Mouse (Mus musculus) neural tube, embryonic 12.5 days (tissue): ENCODE results near the gene Hes2. TPM values are rescaled to one million over a fixed set of nuclear protein-coding genes. Genes with fewer than 3 reads are reported as not detected.

Source experiments
- ATAC-seq: fragments of 200-750 bp; cut with Nextera tagmentation; 2 replicates; pipeline ENCODE4 v1.8.0; 2017; ENCODE audit warnings: low read depth, mild to moderate bottlenecking, moderate TSS enrichment, moderate library complexity; ENCODE audit not compliant: low FRiP score
- H3K27ac ChIP-seq: fragments of 300-500 bp; sonication (generic); 2 replicates; pipeline ENCODE4 v1.5.1; 2016
- H3K27me3 ChIP-seq: fragments of 300-500 bp; sonication (generic); replicated peaks from 2 replicates; pipeline ENCODE4 v1.6.1; 2016; ENCODE audit warnings: mild to moderate bottlenecking
- H3K36me3 ChIP-seq: fragments of 300-500 bp; sonication (generic); 2 replicates; pipeline ENCODE4 v1.6.1; 2016; ENCODE audit warnings: mild to moderate bottlenecking
- H3K4me1 ChIP-seq: fragments of 300-500 bp; sonication (generic); 2 replicates; pipeline ENCODE4 v1.6.1; 2016
- H3K4me2 ChIP-seq: fragments of 300-500 bp; sonication (generic); replicated peaks from 2 replicates; pipeline ENCODE4 v1.6.1; 2016; ENCODE audit warnings: mild to moderate bottlenecking
- H3K4me3 ChIP-seq: fragments of 300-500 bp; sonication (generic); 2 replicates; pipeline ENCODE4 v1.5.1; 2016
- H3K9ac ChIP-seq: fragments of 300-500 bp; sonication (generic); 2 replicates; pipeline ENCODE4 v1.6.1; 2016; ENCODE audit warnings: mild to moderate bottlenecking
- H3K9me3 ChIP-seq: fragments of 300-500 bp; sonication (generic); 2 replicates; pipeline ENCODE4 v1.6.1; 2016; ENCODE audit warnings: mild to moderate bottlenecking
- WGBS: fragments of 180-500 bp; shearing (Covaris S2); methylation state at CpG from one replicate; pipeline ENCODE4 v1.1.7; 2016; 5-methylcytosine and 5-hydroxymethylcytosine counted together
- polyA plus RNA-seq: library from polyadenylated mRNA; unstranded; fragments of >200 nt; fragmentation: Nextera tagmentation; extraction: Ambion mirVana; gene quantifications from 2 replicates; pipeline ENCODE4 v1.2.1, GENCODE M21; 2016

The Hes2 gene
- polyA plus RNA-seq = 0.24 and 1.7 TPM in 2 replicates

DNA sequence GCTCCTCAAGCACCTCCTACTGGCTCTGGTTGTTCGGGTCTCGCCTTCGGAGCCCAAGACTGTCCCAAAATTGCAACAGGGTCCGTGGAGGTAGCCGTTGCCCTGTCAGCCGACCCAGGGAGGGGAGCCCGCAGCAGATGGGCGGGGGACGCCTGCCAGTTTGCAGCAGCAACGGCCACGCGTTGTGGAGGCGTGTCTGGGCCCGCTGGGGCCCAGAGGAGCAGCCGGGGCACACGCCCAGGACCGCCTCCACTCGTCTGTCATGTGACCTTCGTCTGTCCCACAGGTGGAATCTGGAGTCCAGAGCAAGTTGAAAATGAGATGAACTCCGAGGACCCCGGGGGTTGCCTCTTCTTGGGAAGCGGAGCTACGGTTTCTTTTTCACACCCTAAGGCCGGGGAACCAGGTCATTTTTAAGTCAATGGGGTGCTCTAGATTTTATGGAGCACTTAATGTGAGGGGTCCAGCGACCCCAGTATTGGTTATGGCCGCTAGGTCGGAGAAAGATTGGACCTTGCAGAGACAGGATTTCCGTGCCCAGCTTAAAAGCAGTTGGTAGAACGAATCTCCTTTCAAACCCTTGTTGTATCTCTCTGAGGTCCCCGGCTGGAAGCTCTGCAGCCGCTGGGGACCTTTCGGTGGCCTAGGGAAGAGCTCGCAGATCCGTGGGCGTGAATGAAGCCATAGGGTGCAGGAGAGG is at the start of gene Hes2:
Gene Hes2, plus strand, starts transcription at position 283 of the 700 bp plus-strand sequence.
- Histone ChIP-seq H3K27ac (no peak within 1 kb of the TSS), H3K36me3 (no peaks in the 10 kb centered on the region), H3K9ac (0 out of 2 replicates have a peak within 1 kb of the TSS, but pooled peaks have one; percentile 8), H3K27me3 (peaks cover 80% of the 10 kb centered on the region), H3K4me3 (peak within 1 kb of the TSS; percentile 18; the same call in 1 of the 2 replicates), H3K4me1 (peaks cover 12% of the 10 kb centered on the region), H3K4me2 (peak within 1 kb of the TSS; percentile 40), H3K9me3 (no peaks in the 10 kb centered on the region)
- no peak for ATAC-seq
- WGBS = 3% methylated on average over 35 of the region's 35 CpGs

DNA sequence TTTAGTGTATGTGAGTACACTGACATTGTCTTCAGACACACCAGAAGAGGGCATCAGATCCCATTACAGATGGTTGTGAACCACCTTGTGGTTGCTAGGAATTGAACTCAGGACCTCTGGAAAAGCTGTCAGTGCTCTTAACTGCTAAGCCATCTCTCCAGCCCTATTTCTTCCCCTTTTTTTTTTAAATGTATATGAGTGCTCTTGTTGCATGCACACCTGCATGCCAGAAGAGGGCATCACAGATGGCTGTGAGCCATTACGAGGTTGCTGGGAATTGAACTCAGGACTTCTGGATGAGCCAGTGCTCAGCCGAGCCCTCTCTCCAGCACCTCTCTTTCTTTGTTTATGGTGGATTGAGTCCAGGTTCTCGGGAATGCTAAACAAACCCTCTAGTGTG is 49.2 kb upstream of the Hes2 start:
- ATAC-seq = no peak
- Histone ChIP-seq H3K9me3 (no peaks in the 10 kb centered on the region), H3K27ac (no peak overlapping the region), H3K4me1 (peaks cover 18% of the 10 kb centered on the region), H3K9ac (no peak overlapping the region), H3K4me2 (no peak overlapping the region), H3K27me3 (peaks cover 26% of the 10 kb centered on the region), H3K4me3 (no peak overlapping the region), H3K36me3 (peaks cover 19% of the 10 kb centered on the region; the same call in 1 of the 2 replicates)
- 91% methylated on average over 3 of the region's 3 CpGs for WGBS

DNA sequence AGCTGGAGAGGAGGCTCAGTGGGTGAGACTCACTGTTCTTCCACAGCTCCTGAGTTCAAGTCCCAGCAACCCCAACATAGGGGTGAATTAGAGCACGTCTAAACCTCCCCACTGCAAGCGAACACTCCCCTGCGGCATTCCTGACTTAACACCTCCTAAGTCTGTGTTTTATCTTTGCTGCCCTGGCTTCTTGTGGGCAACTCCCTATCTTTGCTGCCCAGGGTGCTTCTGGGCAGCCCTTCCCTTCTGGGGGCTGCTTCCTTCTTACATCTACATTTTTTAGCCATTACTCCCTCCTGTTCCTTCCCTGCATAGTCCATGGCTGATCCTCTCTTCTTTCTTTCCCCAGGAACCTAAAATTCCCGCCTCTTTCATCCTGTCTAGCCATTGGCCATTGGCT is 48.0 kb upstream of the Hes2 start:
- no peak overlapping the region for H3K4me2 ChIP-seq
- ATAC-seq = no peak
- H3K27me3 ChIP-seq = peaks cover 38% of the 10 kb centered on the region
- H3K9me3 ChIP-seq = no peaks in the 10 kb centered on the region
- peaks cover 20% of the 10 kb centered on the region for H3K4me1 ChIP-seq
- no peak overlapping the region for H3K27ac ChIP-seq
- no peak overlapping the region for H3K9ac ChIP-seq
- no peak overlapping the region for H3K4me3 ChIP-seq
- peaks cover 19% of the 10 kb centered on the region; the same call in 1 of the 2 replicates for H3K36me3 ChIP-seq
- 81% methylated on average over 4 of the region's 4 CpGs for WGBS

DNA sequence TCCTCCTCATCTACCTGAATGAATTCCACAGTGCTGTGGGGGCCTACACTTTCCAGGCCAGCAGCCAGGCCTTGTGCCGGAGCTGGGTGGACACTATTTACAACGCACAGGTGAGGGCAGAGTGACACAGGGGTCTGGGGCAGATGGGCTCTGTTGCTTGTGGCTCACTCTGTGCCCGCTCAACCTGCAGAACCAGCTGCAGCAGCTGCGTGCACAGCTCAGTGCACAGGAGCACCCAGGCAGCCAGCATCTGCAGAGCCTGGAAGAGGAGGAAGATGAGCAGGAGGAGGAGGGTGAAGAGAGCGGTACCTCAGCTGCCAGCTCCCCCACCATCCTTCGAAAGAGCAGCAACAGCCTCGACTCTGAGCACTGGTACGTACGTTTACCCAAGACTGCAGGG is 46.3 kb upstream of the Hes2 start:
- no peak overlapping the region for H3K9ac ChIP-seq
- no peak overlapping the region for H3K4me3 ChIP-seq
- H3K36me3 ChIP-seq = peaks cover 19% of the 10 kb centered on the region; the same call in 1 of the 2 replicates
- 84% methylated on average over 9 of the region's 9 CpGs for WGBS
- H3K4me1 ChIP-seq = peaks cover 25% of the 10 kb centered on the region
- H3K27ac ChIP-seq = no peak overlapping the region
- peaks cover 44% of the 10 kb centered on the region for H3K27me3 ChIP-seq
- no peak overlapping the region for H3K4me2 ChIP-seq
- ATAC-seq = no peak
- H3K9me3 ChIP-seq = no peaks in the 10 kb centered on the region

DNA sequence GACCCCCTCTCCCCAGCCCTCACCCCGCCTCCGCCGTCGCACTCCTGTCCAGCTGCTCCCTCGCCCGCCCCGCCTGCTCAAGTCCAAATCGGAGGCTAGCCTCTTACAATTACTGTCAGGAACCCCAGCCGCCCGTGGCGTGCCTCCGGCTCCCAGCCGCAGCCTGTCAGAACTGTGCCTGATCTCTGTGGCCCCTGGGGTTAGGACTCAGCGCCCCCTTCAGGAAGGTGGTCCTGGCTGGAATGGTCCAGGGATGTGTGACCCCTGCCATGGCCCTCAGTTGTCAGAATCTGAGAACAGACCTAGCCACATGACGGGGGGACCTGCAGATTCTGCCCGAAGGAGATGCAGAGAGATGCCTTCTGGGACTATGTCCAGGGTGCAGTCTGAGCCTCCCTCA is 44.6 kb upstream of the Hes2 start:
- H3K4me3 ChIP-seq = no peak overlapping the region
- ATAC-seq = no peak
- no peaks in the 10 kb centered on the region for H3K9me3 ChIP-seq
- peaks cover 18% of the 10 kb centered on the region; the same call in 1 of the 2 replicates for H3K36me3 ChIP-seq
- H3K27ac ChIP-seq = no peak overlapping the region
- no peak overlapping the region for H3K9ac ChIP-seq
- H3K27me3 ChIP-seq = peaks cover 59% of the 10 kb centered on the region
- 51% methylated on average over 16 of the region's 16 CpGs for WGBS
- H3K4me2 ChIP-seq = no peak overlapping the region
- H3K4me1 ChIP-seq = peaks cover 11% of the 10 kb centered on the region

DNA sequence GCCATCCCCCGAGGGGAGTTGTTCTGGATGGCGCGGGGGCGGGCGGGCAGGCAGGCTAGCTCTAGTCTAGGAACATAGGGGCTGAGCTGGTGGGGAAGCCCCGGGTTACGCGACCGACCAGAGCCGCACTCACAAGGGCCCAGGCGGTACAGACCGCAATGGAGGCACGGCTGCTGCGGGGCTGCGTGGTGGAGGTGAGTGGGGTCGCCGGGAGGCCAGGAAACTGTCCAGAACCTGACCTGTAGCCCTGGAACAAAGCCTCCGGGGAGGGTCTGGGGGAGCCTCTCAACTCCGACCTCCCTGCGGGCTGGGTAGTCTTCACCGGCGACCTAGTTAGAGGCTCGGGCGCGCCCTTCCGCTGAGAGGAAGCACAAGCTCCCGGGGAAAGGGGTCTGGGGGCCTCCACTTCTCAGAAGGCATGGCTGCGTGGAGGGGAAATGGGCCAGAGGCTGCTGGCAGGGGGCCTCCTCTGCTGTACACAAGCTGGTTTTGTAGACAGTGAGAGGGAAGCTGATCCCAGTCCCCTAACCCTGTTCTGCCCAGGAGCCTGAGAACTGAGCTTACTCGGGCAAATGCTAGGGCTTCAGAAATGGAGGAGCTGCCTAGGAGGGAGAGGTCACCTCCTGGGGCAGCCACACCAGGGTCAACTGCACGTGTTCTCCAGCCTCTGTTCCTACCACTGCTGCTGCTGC is 42.6 kb upstream of the Hes2 start, which contains the start of gene Tnfrsf25:
Gene Tnfrsf25, plus strand, starts transcription at position 14 of the 692 bp plus-strand sequence.
- no peak within 1 kb of the TSS for H3K27ac ChIP-seq
- peak within 1 kb of the TSS; percentile 24 for H3K4me2 ChIP-seq
- ATAC-seq = no peak
- H3K4me1 ChIP-seq = peaks cover 29% of the 10 kb centered on the region
- peak within 1 kb of the TSS; percentile 13; the same call in 1 of the 2 replicates for H3K4me3 ChIP-seq
- peaks cover 78% of the 10 kb centered on the region for H3K27me3 ChIP-seq
- peaks cover 17% of the 10 kb centered on the region; the same call in 1 of the 2 replicates for H3K36me3 ChIP-seq
- H3K9ac ChIP-seq = no peak within 1 kb of the TSS
- no peaks in the 10 kb centered on the region for H3K9me3 ChIP-seq
- 3% methylated on average over 30 of the region's 30 CpGs for WGBS

DNA sequence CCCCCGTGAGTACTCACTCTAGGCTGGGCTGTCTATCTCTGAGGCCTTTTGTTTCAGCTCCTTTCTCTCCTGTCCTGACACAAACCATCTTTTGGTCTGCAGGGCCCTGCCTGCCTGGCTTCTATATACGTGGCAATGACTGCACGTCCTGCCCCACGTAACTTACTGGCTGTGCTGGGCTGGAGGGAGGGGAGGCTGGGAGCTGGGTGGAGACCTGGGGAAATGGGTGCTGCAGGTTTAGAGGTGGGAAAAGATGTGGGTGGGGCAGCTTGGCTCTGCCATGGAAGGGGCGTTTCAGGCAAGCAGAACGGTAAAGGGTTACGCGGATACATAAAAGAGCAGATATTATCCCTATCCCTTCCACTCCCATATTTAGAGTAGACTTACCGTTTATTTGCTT is 41.1 kb upstream of the Hes2 start:
- Histone ChIP-seq H3K4me2 (no peak overlapping the region), H3K27ac (no peak overlapping the region), H3K9ac (no peak overlapping the region), H3K9me3 (no peaks in the 10 kb centered on the region), H3K4me3 (no peak overlapping the region), H3K4me1 (peaks cover 31% of the 10 kb centered on the region), H3K27me3 (peaks cover 93% of the 10 kb centered on the region), H3K36me3 (peaks cover 11% of the 10 kb centered on the region; the same call in 1 of the 2 replicates)
- no peak for ATAC-seq
- WGBS = 73% methylated on average over 9 of the region's 9 CpGs

DNA sequence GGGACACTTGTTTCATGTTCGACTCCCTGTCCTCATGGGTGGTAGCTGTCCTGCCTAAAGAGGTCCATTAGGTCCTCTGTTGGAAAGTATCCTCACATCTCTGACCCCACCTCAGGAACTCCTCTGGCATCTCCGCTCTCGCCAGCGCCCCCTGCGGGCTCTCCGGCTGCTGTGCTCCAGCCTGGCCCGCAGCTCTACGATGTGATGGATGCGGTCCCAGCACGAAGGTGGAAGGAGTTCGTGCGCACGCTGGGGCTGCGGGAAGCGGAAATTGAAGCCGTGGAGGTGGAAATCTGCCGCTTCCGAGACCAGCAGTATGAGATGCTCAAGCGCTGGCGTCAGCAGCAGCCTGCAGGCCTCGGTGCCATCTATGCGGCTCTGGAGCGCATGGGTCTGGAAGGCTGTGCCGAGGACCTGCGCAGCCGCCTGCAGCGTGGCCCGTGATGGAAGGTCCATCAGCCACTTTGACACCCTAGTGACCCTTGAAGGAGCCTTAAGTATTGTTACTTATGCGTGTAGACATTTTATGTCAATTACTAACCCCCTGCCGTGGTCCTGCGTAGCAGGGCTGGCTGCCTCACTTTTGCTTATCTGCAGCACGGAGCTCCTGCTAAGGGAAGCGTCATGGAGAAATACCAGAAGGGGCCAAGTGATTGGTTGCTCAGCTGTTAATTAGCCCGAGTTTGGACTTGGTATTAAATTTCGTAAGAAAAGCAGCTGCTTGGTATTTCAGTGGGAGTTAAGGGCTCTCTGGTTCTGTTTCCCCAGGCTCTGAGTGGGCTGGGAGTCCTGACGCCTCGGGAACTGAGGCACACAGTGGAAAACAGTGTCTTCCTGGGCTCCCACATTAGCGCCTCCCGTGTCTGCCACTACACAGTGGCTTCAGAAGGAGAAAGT is 39.0 kb upstream of the Hes2 start:
- Histone ChIP-seq H3K9me3 (no peaks in the 10 kb centered on the region), H3K27me3 (peaks cover 99% of the 10 kb centered on the region), H3K4me2 (peak overlapping the region; percentile 45), H3K4me1 (peaks cover 31% of the 10 kb centered on the region), H3K27ac (no peak overlapping the region), H3K36me3 (no peaks in the 10 kb centered on the region), H3K4me3 (0 out of 2 replicates have a peak overlapping the region, but pooled peaks have one; percentile 11), H3K9ac (no peak overlapping the region)
- WGBS = 3% methylated on average over 39 of the region's 39 CpGs
- no peak for ATAC-seq

DNA sequence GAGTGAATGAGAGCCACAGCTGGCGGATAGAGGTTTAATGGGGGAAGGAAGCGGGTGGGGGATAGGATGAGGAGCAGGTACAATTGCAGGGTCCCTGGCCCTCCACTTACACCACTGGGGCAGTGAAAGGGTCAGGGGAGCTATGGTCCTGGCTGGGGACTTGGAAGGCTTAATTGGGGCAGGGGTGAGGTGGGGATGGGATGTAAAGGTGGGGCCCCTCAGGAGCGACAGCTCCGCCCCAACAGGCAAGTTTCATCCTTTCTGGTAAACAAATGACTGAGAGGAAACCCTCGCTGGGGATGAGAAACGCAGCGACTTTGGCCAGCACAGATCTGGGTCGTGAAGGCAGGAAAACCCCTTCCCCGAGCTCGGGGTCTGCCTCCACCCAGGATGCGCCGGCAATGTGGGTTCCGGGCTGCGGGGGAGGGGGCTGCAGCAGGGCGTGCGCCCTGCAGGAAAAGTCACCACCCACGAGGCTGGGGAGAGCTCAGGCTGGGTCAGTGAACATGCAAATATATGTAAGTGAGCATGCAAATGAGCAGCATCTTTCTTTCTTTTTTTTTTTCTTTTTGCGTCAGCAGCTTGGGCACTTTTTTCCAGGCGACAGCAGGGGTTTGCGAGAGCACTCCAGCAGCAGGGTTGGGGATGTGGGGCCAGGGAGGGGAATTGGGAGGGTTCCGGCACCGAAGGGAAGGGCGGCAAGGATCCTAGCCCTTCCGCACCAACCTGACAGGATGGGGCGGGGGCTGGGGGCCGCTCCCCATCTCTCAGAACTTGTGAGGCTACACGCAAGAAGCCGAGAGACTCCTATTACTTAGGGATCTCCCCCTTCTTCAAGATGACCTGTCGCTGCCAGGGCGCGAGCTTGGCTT is 38.1 kb upstream of the Hes2 start:
- ATAC-seq = no peak
- H3K9ac ChIP-seq = no peak overlapping the region
- 1% methylated on average over 31 of the region's 31 CpGs for WGBS
- no peak overlapping the region for H3K27ac ChIP-seq
- H3K4me1 ChIP-seq = peaks cover 37% of the 10 kb centered on the region
- H3K36me3 ChIP-seq = no peaks in the 10 kb centered on the region
- H3K27me3 ChIP-seq = peaks cover 99% of the 10 kb centered on the region
- no peaks in the 10 kb centered on the region for H3K9me3 ChIP-seq
- H3K4me3 ChIP-seq = peak overlapping the region; percentile 15; the same call in 1 of the 2 replicates
- H3K4me2 ChIP-seq = peak overlapping the region; percentile 45

DNA sequence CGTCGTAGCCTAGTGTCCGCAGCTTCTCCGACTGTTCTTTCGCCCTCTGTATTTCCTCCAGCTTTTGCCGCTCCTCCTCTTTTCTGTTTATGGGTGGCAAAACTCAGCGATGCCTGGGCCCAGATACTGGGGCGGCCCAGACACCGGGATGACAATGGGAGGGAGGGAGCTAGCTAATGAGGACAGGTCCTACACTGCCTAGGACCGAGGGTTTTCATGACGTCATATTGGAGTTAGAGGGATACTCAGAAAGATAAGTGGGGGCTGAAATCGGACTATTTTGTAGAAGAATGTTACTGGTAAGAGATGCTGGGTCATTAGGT is 37.5 kb upstream of the Hes2 start:
- Histone ChIP-seq H3K4me3 (no peak overlapping the region), H3K4me1 (peaks cover 37% of the 10 kb centered on the region), H3K27me3 (peaks cover 99% of the 10 kb centered on the region), H3K9me3 (no peaks in the 10 kb centered on the region), H3K36me3 (no peaks in the 10 kb centered on the region), H3K9ac (no peak overlapping the region), H3K27ac (no peak overlapping the region), H3K4me2 (peak overlapping the region; percentile 45)
- under 1% methylated on average over 12 of the region's 12 CpGs for WGBS
- no peak for ATAC-seq

DNA sequence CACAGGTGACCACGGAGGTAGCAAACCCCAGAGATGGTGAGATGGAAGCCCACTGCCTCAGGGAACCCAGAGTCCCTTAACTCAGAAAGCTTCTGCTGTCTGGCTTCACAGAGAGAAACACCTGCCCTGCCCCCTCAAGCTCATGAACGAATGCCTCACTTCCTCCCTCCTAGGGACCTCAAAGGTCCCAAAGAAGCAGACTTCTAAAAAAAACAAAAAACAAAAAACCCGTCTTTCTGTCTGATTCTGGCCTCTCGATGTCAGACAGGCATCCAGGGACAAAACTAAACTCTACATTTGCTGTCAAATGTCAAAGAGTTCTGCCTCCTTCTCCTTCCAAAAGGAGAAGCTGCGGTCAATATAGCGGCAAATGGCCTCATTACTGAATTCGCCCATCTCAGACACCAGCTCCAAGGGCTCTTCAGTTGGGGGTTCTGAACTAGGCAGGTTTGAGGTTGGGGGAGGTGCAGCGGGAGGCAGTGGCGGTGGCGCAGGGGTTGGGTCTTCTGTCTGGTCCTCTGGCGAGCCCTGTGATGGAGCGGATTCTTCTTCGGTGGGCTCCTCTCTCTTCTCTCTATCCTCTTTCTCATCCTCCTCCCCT is 34.2 kb upstream of the Hes2 start:
- H3K4me3 ChIP-seq = no peak overlapping the region

More for the DNA sequence above, 34.2 kb upstream of the Hes2 start:
- Histone ChIP-seq H3K4me2 (no peak overlapping the region), H3K9me3 (no peaks in the 10 kb centered on the region), H3K9ac (no peak overlapping the region), H3K36me3 (no peaks in the 10 kb centered on the region), H3K27me3 (peaks cover 99% of the 10 kb centered on the region), H3K27ac (no peak overlapping the region), H3K4me1 (peaks cover 36% of the 10 kb centered on the region)
- no peak for ATAC-seq
- 8% methylated on average over 13 of the region's 13 CpGs for WGBS
